Mouse (Mus musculus): ENCODE measurements around the gene Swsap1.

The Swsap1 gene

DNA sequence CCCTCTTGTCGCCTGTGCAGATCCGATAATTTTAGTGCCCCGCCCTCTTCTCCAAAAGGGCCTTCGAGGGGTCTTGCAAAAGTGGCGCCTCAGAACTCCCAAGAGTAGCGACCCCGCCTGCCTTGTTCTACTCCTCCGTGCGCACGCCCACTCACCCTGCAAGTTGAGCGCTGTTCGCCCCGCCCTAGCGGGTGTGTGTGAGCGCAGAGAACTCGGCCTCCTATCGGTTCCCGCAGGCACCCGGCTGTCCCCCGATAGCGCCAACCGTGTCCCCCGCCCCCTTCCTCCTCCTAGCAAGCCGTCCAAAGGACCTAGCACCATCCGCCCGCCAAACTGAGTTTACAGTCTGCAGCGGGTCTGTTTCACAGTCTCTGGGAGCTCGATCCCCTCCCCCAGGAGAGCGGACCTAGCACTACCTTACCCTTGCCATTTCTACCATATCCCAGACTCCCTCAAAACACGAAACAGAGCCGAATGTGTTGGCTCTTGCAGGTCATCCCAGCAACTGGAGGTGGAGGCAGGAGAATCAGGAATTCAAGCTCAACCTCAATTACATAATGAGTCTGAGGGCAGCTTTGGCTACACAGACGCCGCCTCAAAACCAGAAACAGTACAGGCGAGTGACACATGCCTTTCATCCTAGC lies 7.0 kb downstream of the Swsap1 start:
- DNase-seq (ENCODE audit: low read depth, low spot score) = no peak

DNA sequence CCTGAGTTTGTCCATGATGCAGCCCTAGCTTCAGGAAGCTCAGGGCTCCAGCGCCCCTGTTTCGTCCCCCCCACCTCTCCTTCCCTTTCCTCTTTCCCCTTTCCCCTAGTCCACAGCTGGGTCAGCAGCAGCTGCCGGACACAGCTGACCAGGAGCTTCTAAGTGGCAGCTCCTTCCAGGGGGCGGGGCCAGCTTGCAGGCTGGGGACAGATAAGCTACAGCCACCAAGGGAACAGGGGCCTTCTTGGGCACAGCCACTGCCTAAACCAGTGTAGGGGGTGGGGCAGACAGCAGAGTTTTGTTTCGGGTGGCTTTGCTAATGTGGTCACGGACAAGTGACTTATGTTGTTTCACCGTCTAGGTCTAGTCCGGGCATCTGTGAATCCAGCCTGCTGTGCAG lies 7.9 kb downstream of the Swsap1 start, which contains the start of gene Epor:
TSS of gene Epor (minus strand) at position 90 of the 400 bp plus-strand sequence.
- no peak for DNase-seq (ENCODE audit: low read depth, low spot score)

DNA sequence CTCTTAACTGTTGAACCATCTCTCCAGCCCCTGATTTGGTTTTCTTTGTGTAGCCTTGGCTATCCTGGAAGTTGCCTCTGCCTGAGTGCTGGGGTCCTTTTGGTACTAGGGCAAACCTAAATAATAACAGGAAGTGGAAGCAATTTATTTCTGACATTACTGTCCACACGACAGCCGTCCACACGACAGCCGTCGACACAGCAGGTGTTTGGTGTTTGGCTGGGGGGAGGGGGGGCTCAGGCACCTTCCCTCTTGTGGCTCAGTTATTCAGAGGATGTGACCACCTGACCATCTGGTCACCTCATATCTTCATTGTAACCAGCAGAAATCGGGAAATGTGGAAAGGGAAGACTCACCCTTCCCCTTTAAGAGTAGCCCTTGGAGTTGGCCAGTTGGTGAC lies 13.3 kb downstream of the Swsap1 start:
- no peak for DNase-seq (ENCODE audit: low read depth, low spot score)

DNA sequence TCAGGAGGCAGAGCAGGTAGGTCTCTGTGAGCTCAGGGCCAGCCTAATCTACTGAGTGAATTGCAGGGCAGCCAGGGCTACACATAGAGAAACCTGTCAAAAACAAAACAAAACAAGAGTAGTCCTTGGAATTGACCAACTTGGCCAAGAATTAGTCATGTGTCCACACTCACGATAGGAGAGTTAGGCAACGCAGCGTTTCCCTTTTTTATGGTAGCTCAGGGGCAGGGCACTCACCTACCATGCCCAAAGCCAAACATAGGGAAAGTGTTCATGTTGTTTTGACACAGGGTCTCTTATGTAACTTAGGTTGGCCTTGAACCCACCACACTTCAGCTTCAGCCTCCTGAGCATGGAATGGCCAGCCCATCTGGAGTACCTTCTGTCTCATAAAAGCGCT lies 13.7 kb downstream of the Swsap1 start:
- no peak for DNase-seq (ENCODE audit: low read depth, low spot score)

DNA sequence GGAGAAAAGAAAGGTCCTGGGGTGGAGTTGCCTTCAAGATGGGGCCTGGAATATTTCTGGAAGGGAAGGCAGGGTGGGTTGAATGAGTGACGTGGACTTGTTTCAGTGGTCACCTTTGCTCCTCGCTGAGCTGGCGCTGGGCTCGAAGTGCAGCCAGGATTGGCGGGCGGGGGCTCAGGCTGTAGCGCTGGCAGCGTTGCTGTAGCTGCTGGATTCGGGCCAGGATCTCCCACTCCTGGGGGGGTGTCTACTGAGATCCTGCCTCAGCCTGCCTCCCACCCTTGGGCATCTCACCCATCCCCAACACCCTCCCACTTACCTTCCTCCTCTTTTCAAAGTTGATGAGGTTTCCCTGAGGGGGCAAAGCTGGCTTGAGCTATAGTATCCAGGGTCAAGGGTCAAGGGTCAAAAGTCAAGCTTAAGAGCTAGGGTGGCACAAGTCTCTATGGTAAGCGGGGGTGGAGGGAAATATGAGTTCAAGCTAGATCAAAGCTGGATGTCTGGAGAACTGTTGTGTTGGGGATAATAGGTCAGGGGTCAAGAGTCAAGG lies 21.1 kb downstream of the Swsap1 start:
- DNase-seq (ENCODE audit: low read depth, low spot score) = no peak

DNA sequence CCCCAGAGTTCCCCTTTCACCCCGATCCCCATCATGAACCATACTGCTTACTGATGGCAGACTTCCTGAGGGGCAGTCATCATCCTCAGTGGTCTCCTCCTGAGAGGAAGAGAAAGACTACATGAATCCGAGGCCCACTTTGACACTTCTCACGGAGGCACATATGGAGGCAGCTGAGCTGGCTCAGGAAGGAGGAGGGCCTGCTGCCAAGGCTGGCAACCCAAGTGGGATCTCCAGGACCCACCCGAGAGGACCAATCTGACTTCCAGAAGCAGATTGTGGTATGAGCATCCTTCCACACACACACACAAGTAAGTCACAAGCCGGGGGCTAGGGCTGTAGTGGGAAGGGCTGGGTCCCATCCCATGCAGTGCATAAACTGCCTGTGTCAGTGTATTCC lies 21.8 kb downstream of the Swsap1 start:
- DNase-seq (ENCODE audit: low read depth, low spot score) = no peak

DNA sequence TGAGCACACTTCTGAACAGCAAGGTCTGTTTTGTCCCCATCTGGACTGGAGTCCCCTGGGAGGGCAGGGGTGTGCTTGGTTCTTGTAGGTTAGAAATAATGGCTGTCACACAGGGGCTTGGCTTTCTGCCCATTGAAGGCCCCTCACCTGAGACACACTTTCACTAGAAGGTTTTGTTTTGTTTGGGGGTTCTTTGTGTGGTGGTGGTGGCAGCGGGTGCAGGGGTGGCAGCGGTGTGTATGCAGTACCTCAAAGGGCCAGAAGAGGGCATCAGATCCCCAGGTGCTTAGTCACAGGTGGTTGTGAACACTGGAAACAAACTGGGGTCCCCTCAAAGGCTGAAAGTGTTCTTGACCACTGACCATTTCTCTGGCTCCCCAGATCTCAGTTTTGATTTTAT lies 22.4 kb downstream of the Swsap1 start:
- no peak for DNase-seq (ENCODE audit: low read depth, low spot score)

DNA sequence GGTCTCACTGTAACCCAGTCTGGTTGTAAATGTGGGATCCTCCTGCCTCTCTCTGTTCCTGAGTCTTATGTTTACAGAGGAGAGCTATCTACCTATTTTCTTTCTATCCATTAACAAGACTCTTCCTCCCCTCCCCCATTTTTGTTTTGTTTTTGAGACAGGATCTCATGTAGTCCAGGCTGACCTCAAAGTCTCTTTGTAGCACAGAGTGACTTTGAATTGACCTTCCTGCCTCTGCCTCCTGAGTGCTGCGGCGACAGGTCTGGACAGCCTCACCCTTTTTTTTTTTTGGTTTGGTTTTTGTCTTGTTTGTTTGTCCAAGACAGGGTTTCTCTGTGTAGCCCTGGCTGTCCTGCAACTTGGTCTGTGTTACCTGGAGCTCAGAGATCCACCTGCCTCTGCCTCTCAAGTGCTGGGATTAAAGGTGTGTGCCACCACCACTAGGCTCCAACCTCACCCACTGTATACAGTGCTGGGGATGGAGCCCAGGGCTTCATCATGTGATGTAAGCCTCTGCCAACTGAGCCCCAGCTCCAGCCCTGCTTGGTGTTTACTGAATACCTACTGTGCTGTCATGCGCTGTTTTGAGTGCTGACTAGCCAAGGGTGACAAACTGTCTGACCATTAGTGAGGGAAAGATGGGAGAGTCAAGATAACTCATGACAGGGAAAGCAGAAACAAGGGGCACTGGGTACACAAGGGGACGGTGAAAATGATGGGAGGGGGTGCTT lies 23.0 kb downstream of the Swsap1 start:
- no peak for DNase-seq (ENCODE audit: low read depth, low spot score)

DNA sequence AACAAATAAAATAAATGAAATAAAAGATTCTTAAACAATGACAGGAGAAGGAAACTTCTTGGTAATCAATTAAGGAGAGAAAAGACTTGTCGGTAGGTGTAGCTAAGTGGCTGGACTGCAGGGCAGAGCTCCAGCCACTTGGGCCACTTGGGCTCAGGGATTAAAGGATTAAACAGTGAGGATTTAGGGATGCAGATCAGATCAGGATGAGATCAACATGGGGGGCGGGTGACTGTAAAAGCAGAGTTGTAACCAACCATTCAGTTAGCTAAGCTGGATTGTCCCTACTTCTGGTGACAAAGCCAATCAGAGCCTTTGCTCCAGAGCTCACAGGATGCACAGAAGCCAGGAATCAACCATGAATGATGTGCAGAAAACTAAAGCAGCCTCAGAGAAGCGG lies 28.4 kb downstream of the Swsap1 start:
- DNase-seq (ENCODE audit: low read depth, low spot score) = peak; percentile 82

DNA sequence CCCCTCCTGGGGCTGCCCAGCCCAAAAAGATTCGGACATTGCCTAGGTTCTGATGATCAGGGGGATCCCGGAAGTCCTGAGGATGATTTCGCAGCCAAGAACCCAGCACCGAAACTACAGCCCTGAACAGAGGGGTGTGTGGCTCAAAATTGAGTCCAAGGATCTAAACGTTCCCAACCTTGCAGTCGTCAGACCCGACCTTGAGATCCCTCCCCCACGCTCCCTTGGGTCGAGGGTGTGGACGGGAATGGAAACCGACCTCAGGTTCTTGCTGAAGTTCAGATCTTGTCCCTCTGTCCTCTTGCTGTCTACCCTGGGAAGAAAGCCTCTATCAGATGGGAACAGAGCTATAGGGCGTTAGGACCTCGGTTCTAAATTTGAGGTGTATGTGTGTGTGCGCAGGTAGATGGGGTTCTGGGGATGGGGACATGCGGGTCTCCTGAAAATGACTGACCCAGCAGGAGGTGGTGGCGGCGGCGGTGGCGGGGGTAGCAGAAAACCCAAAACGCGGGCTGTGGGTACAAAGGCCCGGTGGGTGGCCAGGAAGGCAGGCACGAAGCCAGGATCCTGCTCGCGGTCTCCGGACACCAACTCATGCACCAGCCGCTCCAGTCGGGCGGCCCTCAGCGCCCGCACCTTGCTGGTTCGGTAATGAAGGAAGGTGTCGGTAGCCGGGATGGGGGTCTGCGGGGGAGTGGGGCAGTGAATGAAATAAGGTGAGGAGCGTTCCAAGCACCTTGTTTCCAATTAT lies 32.2 kb downstream of the Swsap1 start:
- no peak for DNase-seq (ENCODE audit: low read depth, low spot score)

DNA sequence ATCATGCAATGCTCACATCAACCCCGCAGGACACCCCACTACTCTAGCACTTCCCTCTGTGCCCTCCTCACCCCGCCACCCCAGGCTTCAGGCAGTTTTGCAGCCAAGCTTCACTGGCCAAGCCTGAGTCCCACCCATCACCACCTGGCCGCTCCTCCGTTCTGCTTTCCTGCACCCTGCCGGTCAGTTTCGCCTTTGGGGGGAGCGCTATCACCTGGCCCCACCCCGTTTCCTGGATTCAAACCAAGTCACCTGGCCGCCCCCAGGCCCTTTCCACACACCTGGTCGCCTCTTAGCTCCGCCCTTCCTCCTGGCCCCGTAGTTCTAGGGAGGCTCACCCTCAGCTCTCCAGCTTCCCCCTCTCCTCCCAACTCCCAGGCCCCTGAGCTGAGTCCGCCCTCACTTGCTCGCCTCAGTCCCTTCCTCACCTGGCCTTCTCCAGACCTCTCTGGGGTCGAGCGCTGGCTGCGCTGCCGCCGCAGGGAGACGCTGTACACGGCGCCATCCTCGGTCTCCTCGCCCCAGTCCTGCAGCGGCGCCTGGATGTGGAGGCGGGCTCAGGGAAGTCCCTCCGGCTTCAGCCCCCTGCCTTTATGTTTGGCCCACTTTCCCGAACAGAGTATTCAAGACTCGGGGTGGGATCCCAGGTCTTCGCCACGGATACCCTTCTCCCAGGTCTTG lies 33.0 kb downstream of the Swsap1 start:
- no peak for DNase-seq (ENCODE audit: low read depth, low spot score)

DNA sequence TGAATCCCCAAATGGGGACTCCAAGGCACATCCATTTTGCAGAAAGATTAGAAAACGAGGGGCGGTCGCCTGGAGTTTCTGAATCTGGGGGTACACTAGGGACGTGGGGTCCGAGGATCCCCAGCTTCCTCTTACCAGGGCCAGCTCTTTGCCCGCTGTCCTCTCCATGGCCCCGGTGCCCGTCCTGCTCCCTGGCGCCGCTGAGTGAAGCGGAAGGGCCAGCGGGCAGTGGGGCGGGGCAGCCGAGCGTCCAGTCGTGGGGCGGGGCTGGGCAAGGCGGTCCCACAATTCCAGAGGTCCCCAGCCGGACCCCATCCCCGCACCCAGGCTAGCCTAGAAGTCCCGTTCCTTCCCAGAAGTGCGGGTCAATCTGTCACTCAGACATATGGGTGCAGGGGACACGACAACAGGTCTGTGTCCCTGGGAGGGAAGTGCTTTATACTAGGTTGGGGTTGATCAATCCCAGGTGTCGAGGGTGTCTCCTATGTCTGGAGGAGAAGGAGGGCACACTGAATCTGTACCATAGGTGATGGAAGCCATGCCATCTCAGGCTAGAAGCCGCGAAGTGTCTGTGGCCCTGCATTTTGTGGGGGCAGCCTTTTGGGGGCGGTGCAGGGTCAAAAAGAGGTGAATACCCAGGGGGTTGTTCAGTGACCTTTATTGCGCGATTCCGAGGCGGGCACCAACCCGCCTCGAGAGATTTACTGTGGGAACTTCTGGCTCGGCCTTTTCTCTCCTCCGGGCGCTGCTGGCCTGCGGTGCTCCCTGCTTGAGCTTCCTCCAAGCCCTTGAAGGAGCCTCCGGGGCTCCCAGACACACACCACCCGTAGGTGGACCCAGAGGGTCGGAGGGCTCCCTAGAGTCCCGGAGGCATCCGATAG lies 33.9 kb downstream of the Swsap1 start, which contains the start of gene Rgl3:
TSS of gene Rgl3 (minus strand) at position 217 of the 881 bp plus-strand sequence.
- DNase-seq (ENCODE audit: low read depth, low spot score) = no peak

DNA sequence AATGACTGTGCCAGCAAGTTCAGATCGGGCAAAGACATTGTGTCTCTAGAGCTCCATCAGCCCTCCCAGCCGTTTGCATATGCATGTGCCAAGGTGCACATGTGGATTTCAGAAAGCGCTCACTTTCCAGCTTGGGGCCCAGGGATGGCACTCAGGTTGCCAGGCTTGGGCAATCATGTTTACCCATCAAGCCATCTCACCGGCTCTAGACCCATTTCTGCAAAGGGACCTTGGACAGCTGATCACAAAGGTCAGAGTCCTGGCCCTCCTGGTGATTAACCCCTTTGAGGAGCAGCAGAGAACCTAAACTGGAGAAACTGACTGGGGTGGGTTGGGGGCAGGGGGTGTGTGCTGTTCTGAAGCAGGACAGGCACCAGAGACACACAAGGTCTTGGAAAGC lies 36.7 kb downstream of the Swsap1 start:
- no peak for DNase-seq (ENCODE audit: low read depth, low spot score)

DNA sequence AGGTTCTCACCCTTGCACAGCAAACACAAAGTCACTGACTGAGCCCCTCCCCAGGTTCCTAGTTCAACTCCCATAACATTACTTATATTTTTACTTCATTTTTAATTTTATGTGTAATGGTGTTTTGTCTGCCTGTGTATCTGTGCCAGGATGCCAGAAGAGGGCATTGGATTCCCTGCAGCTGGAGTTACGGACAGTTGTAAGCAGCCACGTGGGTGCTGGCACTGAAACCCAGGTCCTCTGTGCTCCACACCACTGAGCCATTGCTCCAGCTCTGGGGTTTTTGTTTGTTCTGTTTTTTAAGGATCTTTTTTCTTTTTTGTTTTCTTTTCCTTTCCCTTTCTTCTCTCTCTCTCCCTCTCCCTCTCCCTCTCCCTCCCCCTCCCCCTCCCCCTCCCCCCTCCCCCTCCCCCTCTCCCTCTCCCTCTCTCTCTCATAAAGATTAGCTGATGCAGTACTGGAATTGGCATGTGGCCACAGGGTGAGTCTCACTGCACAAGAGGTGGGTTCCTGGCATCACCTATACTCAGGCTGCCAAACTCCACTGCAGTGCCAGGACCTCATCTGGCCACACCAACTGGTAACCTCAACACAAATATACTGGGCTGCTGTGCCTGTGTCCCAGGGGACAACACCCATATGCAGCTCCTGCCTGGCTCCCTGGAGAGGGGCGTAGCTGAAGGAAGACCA lies 40.8 kb downstream of the Swsap1 start:
- DNase-seq (ENCODE audit: low read depth, low spot score) = no peak

DNA sequence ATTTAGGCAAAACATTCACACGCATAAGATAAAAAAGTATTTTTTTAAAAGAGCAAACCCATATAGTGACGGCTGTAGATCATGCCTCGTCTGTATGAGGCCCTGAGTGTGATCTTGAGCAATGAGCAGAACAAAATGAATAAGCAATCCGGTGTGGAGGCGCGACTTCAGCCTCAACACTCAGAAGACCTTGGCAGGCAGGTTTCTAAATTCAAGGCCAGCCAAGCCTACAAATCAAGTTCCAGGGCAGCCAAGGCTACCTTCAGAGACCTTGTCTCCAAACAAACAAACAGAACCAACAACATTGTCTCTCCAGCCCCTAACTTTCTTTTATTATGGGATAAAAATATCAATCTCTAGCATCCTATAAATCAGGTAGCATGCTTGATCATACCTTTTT lies 44.7 kb downstream of the Swsap1 start:
- DNase-seq (ENCODE audit: low read depth, low spot score) = no peak

DNA sequence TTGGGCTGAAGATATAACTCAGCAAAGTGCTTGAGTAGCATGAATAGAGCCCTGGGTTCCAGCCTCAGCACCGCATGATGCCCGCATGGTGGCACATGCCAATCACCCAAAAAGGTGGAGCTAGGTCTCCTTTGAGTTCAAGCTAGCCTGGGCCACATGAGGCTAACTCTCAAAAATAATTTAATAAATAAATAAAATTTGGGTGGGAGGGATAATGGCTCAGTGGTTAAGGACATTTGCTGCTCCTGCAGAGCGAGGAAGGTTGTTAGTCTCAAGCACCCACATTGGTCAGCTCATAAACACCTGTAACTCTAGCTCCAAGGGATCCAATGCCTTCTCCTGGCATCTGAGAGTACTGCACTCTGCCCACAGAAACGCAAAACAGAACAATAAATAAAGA lies 46.1 kb downstream of the Swsap1 start:
- no peak for DNase-seq (ENCODE audit: low read depth, low spot score)

DNA sequence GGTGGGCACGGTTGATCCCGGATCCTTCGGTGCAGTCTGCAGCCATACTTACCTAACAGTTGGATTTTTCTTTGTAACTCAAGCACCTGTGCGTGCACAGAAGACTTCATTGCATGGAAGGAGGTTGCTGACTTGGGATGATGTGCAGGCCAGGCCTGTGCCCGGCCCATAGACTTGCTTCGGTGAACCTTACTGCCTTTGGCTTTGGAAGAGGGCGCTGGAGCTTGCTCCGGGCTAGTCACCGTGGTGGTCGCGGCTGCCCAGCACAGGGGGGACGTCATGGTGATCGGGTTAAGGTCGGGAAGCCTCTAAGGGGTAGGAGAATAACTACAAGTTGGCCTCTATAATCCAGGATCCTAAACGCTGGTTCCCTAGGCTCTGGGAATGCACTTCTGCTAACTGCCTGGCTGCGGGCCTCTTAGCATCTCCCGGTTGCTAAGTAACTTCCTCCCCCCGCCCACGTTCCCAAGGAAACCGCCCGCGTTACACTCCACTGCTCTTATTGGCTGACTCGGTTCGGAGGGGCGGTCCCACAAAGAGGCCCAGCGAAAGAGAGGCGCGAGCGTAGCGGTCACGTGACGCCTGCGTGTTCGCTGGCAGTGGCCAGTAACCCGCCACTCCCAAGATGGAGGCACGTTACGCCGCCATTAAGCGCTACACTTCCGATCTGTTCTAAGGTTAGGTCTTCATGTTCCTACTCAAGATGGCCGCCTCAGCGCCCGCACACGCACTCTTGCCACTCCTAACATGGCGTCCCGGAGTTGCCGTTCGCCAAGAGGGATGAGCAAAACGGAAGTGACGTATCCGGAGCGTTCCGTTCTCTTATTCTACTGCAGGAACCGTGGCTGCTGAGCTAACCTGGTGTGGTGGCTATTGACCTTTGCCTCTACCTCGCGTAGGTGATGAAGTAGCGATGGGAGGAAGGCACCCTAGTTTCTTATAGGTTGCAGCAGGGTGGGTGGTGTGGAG lies 46.9 kb downstream of the Swsap1 start, which contains the start of the genes Ccdc151 and Prkcsh:
TSS of gene Ccdc151 (minus strand) at position 441 of the 969 bp plus-strand sequence.
TSS of gene Prkcsh (plus strand) at position 613 of the 969 bp plus-strand sequence.
- DNase-seq (ENCODE audit: low read depth, low spot score) = peak; percentile 99

DNA sequence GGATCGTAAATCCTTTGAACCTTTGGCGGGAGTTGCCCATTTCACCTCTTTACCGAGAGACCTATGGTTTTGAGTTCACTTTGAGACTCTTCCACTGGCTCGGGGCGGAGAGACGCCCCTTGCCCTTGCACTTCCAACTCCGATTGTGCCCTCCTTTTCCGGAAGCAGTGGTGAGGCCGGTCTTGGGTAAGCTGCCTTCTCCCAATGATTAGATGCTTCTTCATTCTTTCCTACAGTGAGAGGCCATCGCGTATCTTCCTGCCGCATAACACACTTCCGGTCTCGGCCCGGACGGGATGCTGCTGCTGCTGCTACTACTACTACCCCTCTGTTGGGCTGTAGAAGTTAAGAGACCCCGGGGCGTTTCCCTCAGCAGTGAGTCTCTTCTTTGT lies 47.6 kb downstream of the Swsap1 start:
- DNase-seq (ENCODE audit: low read depth, low spot score) = no peak

DNA sequence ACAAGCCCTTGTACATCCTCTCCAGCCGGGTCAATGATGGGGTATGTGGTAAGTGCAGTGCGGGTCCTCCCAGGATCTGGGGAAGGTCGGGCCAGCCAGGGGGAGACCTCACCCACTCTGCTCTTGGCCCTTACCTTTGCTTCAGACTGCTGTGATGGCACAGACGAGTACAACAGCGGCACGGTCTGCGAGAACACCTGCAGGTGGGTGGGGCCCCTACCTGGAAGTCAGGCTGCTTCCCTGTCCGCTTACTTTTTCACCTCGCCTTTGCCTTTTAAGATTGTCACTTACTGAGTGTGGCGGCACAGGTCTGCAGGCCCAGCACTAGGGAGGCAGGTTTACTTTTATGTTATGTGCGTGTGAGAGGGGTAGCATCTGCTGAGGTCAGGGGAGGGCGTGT lies 49.0 kb downstream of the Swsap1 start:
- no peak for DNase-seq (ENCODE audit: low read depth, low spot score)
